Mouse (Mus musculus): ENCODE data around the gene Wdr93.
"Not testable (repeated sequence)": the region's sequence is repeated elsewhere in the genome, so short reads cannot be mapped to it uniquely, and the experiment has no call there.

The Wdr93 gene

GRCm38 (mm10) chr7:79756334-79756733 is 13.4 kb downstream of the Wdr93 start:
- DNase-seq: no peak

DNA sequence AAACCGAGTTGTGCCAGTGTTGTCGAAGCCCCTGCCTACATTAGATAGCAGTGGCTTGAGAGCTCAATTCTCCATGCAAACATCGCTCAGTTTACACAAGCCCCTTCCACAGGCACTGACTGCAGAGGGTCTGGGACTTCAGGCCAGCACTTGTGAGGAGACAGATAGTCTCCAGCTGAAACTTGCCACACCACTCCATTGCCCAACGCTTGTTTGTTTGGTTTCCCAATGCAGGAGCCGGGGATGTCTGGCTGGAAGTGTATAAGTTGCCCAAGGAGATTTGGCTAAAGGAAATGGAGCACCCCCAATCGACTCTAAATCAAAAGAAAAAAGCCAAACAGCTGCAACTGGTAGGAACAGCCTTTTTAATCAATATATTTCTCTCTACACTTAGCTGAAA is 15.2 kb downstream of the Wdr93 start:
- DNase-seq: no peak

DNA sequence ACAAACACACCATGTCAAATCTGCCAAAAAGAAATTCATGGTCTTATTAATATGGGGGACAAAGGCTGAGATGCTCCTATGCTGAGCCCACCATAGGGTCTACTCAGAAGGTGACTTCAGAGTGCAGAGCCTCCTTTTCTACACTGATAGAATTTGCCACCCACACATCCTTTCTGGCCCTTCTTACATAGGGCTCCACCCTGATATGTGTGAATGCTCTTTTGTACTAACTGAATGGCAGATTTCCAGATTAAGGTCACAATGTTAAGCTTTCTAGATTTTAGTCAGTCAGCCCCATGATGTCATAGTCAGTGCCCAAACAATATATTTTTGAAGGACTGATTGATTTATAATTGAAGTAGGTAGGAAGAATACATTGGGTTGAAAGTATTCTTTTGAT is 16.8 kb downstream of the Wdr93 start:
- DNase-seq: no peak

- DNase-seq: no peak
Measured at GRCm38 (mm10) chr7:79761124-79761876, 18.3 kb downstream of the Wdr93 start.

GRCm38 (mm10) chr7:79762106-79762505 is 19.1 kb downstream of the Wdr93 start:
- no peak for DNase-seq

DNA sequence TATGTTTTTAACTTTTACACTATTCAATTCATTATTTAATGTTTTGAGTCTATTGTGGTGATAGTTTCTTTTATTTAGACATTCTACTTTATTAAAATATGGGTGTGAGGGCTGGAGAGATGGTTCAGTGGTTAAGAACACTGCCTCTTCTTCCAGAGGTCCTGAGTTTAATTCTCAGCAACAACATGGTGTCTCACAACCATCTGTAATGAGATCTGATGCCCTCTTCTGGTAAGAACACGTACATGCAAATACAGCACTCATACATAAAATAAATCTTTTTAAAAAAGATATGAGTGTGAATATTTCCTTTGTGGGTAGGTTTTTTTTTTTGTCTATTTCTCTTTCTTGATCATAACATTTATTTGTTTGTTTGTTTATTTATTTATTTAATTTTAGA is 23.0 kb downstream of the Wdr93 start:
- no peak for DNase-seq

DNA sequence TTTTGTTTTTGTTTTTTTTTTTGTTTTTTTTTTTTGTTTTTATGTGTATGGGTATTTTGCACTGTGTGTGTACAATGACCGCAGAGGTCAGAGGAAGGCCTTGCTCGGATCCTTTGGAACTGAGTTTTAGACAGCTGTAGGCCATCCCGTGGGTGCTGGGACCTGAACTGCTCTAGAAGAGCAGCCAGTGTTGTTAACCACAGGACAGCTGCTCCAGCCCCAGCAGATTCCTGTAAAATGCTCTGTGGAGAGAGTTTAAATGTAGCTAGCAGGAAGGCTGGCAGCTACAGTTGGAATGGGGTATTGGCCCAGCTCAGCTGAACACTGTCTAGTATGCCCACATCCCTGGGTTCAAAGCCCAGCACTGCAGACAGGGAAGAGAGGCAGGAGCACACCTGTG is 26.7 kb downstream of the Wdr93 start:
- no peak for DNase-seq

DNA sequence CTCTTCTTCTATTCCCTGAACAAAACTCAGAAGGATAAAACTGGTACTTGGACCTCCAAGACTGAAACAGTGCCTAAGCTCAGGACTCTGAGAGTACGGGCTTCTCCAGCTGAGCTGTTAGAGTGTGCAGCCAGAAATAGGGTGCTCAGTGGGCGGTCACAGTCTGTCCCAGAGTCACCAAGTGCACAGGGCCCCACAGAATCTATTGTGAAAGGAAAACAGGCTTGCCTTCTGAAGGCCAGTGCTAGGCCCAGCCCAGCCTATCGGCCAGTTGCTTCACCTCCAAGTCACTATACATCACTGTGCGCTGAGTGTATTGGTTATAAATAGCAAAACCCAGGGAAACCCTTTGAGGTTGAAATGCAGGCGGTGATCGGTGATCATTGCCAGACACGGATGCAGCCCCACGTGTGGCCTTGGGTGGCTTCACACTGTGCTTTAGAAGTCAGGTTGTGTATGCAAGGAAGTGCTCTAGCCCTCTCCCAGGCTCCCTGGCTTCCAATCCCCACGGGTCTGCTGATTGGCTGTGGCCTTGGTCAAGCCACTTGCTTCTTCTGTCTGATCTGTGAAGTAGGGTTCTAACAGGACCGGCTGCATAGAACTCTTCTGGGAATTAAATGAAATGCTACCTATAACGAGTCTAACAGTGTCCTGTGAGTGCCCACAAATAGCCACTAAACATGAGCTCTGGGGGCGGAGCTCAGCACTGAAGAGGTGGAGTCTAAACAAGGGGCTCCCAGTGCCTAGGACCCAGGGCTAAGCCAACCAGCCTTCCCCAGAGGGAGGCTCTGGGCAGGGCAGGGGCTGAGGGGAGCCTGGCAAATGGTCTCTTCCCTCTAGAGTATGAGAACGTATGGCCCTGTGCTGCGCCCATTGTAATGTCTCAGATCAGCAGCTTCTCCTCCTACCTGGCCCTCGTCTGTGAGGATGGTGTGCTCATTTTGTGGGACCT is 28.9 kb downstream of the Wdr93 start:
- DNase-seq: peak; percentile 57

- peak; percentile 58 for DNase-seq
Measured at GRCm38 (mm10) chr7:79780647-79781626, 38.0 kb downstream of the Wdr93 start.

DNA sequence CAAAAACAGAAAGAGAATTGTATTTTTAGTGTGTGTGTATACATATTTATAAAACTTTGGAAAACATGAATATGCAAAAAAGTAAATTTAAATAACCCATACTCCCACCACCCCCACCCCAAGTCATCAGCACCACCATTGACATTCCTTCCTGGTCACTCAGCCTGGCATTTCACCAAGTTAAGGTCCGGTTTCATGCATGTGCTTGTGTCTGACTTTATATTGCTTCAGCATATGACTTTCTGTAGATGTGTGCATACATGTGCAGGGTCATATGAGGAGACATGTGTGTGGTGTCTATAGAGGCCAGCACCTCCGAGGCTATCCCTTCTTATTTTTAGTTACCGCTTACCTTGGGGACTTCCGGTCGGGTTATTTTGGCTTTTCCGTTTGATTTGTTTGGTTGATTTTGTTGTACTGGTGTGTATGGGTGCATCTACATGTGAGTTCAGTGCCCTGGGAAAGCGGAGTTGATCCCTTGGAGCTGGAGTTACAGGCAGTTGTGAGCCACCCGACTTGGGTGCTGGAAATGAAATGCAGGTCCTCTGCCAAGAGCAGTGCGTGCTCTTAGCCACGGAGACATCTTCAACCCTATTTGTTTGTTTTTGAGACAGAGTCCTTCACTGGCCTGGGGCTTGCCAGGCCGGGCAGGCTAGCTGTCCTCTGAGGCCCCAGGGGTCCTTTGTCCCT is 39.0 kb downstream of the Wdr93 start:
- no peak for DNase-seq

DNA sequence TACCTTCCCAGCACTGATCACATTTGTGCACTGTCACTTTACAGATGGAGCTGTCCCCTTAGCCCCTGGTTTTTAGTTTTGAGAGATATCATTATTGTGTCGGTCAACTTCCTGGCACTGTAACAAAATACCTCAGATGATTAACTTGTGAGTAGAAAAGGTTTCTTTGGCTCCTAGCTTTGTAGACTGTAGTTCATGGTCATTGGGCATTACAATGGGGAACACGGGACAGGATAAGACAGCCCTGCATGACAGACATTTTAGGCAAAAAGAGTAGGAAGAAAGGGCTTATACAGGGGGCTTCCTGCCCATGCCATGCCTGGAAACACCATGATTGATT is 39.5 kb downstream of the Wdr93 start:
- DNase-seq: no peak

- DNase-seq: peak; percentile 59
Measured at GRCm38 (mm10) chr7:79786295-79786694, 43.3 kb downstream of the Wdr93 start.

GRCm38 (mm10) chr7:79789812-79790211 is 46.8 kb downstream of the Wdr93 start:
- not testable (repeated sequence) for DNase-seq

GRCm38 (mm10) chr7:79792635-79793421 is 49.9 kb downstream of the Wdr93 start:
- DNase-seq: no peak

GRCm38 (mm10) chr7:79793688-79794087 is 50.7 kb downstream of the Wdr93 start, which contains the start of gene Mesp1:
Gene Mesp1, minus strand, starts transcription at chr7:79793788.
- DNase-seq: no peak

GRCm38 (mm10) chr7:79798606-79799005 is 55.6 kb downstream of the Wdr93 start:
- DNase-seq: no peak

GRCm38 (mm10) chr7:79799048-79799447 is 56.1 kb downstream of the Wdr93 start:
- peak; percentile 70 for DNase-seq

GRCm38 (mm10) chr7:79799506-79799905 is 56.5 kb downstream of the Wdr93 start:
- no peak for DNase-seq

DNA sequence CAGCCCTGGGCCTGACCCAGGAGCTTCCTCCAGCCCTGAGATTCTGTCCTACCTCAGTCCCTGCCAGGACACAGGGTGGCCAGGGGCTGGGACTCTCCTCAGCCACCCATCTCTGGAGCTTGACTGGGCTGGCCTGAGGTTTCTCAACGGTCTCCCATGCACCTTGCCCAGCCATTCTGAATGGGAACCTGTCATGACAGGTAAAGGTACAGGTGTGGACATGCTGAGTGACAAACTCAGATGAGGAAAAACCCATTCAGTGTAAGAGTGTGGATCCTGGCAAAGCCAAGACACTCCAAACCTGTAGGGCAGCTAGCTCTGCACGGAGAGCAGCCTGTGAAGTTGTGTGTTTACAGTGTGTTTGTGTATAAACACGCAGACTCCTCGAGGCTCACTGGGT is 57.4 kb downstream of the Wdr93 start:
- no peak for DNase-seq

GRCm38 (mm10) chr7:79801391-79801790 is 58.4 kb downstream of the Wdr93 start:
- no peak for DNase-seq

GRCm38 (mm10) chr7:79802037-79802436 is 59.1 kb downstream of the Wdr93 start:
- no peak for DNase-seq
